Mouse (Mus musculus): ENCODE measurements around the gene Ccdc65. TPM values are rescaled to one million over a fixed set of nuclear protein-coding genes. Genes with fewer than 3 reads are reported as not detected.

Ccdc65 gene
- polyA plus RNA-seq, 1 experiment, result 4.8 TPM

DNA sequence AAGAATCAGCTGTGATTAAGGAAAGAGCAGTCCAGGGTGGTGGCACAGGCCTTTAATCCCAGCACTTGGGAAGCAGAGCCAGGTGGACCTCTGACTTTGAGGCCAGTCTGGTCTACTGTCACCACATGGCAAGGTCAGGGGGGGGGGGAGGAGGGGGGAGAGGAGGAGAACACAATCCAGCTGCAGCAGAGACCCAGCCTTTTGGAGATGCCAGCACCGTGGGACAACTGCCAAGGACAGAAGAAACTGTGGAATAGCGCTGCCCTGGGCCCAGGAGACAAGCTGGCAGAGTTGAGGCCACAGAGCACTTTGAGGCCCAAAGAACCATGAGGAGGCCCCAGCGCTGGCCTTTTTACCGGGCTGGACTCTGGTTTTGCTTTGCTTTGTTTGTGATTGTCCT is 57.9 kb downstream of the Ccdc65 start:
- H3K4me1 ChIP-seq (ENCODE audit: control insufficient read depth, insufficient read depth, low read length), result no peaks in the 10 kb centered on the region
- WGBS, result 33% methylated on average over 4 of the region's 4 CpGs
- DNase-seq, result no peak
- no peak overlapping the region for H3K27ac ChIP-seq (ENCODE audit: insufficient read depth, low read length)
- H3K27me3 ChIP-seq (ENCODE audit: control insufficient read depth, insufficient read depth, low read length), result no peaks in the 10 kb centered on the region
- no peak overlapping the region for H3K4me3 ChIP-seq (replicated peaks; ENCODE audit: insufficient read depth, low read depth, low read length)
- no peak for TF ChIP-seq CTCF (IDR thresholded peaks at IDR 0.05; ENCODE audit: borderline replicate concordance, insufficient read depth, low read depth, low read length)
- no peak for TF ChIP-seq POLR2A (IDR thresholded peaks at IDR 0.05; ENCODE audit: borderline replicate concordance, insufficient read depth, low read length)

DNA sequence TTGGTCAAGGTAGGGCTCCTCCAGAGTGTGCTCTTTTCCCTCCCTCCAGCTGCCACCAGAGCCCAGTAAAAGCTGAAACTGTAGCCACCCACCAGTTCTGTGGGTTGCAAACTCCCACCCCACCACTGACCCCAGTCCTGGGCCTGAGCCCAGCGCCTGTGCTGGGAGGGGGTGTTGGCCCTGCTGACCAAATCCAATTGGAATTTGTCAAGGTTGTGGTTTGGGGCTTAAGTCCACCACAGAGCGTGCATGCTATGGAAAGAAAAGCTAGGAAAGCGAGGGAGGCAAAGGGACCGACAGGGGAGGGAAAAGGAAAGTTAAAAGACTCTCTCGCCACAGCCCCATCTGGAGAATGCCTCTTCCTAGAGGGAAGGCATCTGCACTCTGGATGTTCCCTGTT is 60.3 kb downstream of the Ccdc65 start:
- DNase-seq, result no peak
- Histone ChIP-seq H3K4me3 (replicated peaks; ENCODE audit: insufficient read depth, low read depth, low read length) (no peak overlapping the region), H3K4me1 (ENCODE audit: control insufficient read depth, insufficient read depth, low read length) (no peaks in the 10 kb centered on the region), H3K27ac (ENCODE audit: insufficient read depth, low read length) (no peak overlapping the region), H3K27me3 (ENCODE audit: control insufficient read depth, insufficient read depth, low read length) (no peaks in the 10 kb centered on the region; the same call in 1 of the 2 replicates)
- 24% methylated on average over 5 of the region's 5 CpGs for WGBS
- TF ChIP-seq POLR2A (IDR thresholded peaks at IDR 0.05; ENCODE audit: borderline replicate concordance, insufficient read depth, low read length) (no peak), CTCF (IDR thresholded peaks at IDR 0.05; ENCODE audit: borderline replicate concordance, insufficient read depth, low read depth, low read length) (no peak)

DNA sequence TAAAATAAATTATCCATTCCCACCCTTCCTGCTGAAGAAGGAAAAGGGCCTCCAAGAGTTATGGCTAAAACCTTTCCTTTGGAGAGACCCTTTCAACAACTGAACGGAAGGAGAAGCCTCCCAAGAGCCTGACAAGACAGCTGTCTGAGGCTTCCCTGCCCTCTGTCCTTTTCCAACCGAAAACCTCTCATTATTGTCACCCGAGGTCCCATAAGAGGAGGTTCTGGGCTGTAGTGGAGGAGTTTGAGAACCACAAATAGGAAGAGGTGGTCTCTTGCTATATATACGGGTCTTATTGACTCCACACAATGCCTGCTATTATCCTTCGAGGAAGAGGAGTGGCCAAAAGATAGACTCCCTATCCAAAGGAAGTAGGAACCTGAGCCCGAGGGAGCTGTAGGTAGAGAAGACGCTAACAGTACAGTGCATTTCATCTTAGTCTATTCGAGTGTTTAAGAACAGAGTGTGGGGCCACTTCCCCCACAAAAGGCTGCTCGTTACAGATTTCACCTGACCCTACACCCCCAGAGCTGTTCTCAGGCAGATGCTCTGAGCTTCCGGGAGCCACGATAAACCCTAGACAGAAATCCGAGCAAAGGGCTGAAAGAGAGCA is 63.9 kb downstream of the Ccdc65 start:
- WGBS, result 21% methylated on average over 12 of the region's 12 CpGs
- no peak for DNase-seq
- no peak overlapping the region for H3K27ac ChIP-seq (ENCODE audit: insufficient read depth, low read length)
- no peak overlapping the region for H3K4me3 ChIP-seq (replicated peaks; ENCODE audit: insufficient read depth, low read depth, low read length)
- H3K4me1 ChIP-seq (ENCODE audit: control insufficient read depth, insufficient read depth, low read length), result no peaks in the 10 kb centered on the region
- TF ChIP-seq CTCF (IDR thresholded peaks at IDR 0.05; ENCODE audit: borderline replicate concordance, insufficient read depth, low read depth, low read length), result no peak
- TF ChIP-seq POLR2A (IDR thresholded peaks at IDR 0.05; ENCODE audit: borderline replicate concordance, insufficient read depth, low read length), result no peak
- H3K27me3 ChIP-seq (ENCODE audit: control insufficient read depth, insufficient read depth, low read length), result peaks cover 1% of the 10 kb centered on the region; the same call in 1 of the 2 replicates

DNA sequence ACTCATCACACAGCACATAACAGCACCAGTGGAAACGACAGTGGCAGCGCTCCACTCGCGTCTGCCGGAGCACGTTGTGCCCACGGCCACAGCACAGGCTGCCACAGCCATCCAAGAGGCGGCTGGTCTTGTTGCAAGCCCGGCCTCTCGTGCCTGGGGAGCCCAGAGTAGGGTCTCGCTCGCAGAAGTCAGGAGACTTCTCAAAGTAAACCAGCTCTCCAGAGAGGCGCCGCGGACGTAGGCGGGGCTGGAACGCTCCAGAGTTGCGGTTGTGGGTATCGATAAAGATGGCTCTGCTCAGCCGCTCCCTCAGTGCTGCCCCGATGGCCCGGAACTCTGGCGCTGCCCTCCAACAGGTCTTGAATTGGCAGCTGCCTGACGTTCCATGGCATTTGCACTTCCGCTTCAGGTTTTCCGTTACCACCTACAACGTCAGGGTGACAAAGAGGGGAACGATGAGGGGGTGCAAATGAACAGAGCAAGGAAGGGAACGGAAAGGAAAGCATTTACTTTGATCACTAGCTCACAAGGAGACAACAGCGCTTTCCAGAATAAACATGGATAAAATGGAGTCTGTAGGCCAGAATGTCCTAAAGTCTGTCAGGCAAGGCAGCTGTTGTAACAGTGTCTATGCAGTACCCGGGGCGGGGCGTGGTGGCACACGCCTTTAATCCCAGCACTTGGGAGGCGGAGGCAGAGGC is 64.7 kb downstream of the Ccdc65 start:
- peaks cover 5% of the 10 kb centered on the region; the same call in 1 of the 2 replicates for H3K27me3 ChIP-seq (ENCODE audit: control insufficient read depth, insufficient read depth, low read length)
- DNase-seq, result no peak
- H3K4me1 ChIP-seq (ENCODE audit: control insufficient read depth, insufficient read depth, low read length), result no peaks in the 10 kb centered on the region
- TF ChIP-seq POLR2A (IDR thresholded peaks at IDR 0.05; ENCODE audit: borderline replicate concordance, insufficient read depth, low read length), result no peak
- no peak for TF ChIP-seq CTCF (IDR thresholded peaks at IDR 0.05; ENCODE audit: borderline replicate concordance, insufficient read depth, low read depth, low read length)
- H3K27ac ChIP-seq (ENCODE audit: insufficient read depth, low read length), result no peak overlapping the region
- H3K4me3 ChIP-seq (replicated peaks; ENCODE audit: insufficient read depth, low read depth, low read length), result peak overlapping the region; percentile 1
- 7% methylated on average over 36 of the region's 36 CpGs for WGBS

Other genes with a start within 250 kb of the Ccdc65 start
- gene OR5BS1P, start 238.3 kb upstream of the Ccdc65 start, polyA plus RNA-seq (2012; rRNA removed), result not detected in 2 replicates
- gene Lalba, start 225.5 kb upstream of the Ccdc65 start, polyA plus RNA-seq (2012; rRNA removed), result 0.34 TPM in 1 of 2 replicates, not detected in the other
- gene Olfr279, start 215.8 kb upstream of the Ccdc65 start, polyA plus RNA-seq (2012; rRNA removed), result 0.03 and 0.05 TPM in 2 replicates
- 60.7 and 62.4 TPM in 2 replicates for gene Kansl2, start 173.9 kb upstream of the Ccdc65 start, polyA plus RNA-seq (2012; rRNA removed)
- gene Ccnt1, start 137.3 kb upstream of the Ccdc65 start, polyA plus RNA-seq (2012; rRNA removed), result 24.1 and 24.2 TPM in 2 replicates
- not detected in 2 replicates for gene 4930415O20Rik, start 137.2 kb upstream of the Ccdc65 start, polyA plus RNA-seq (2012; rRNA removed)
- gene Adcy6, start 98.1 kb upstream of the Ccdc65 start, polyA plus RNA-seq (2012; rRNA removed), result 31.1 and 31.3 TPM in 2 replicates
- 65.4 and 69.7 TPM in 2 replicates for gene Cacnb3, start 77.4 kb upstream of the Ccdc65 start, polyA plus RNA-seq (2012; rRNA removed)
- 69.4 and 71.7 TPM in 2 replicates for gene Ddx23, start 45.3 kb upstream of the Ccdc65 start, polyA plus RNA-seq (2012; rRNA removed)
- 42.4 and 47.4 TPM in 2 replicates for gene Rnd1, start 30.7 kb upstream of the Ccdc65 start, polyA plus RNA-seq (2012; rRNA removed)
- gene Fkbp11, start 20.0 kb downstream of the Ccdc65 start, polyA plus RNA-seq (2012; rRNA removed), result 4.1 and 4.7 TPM in 2 replicates
- 202 and 210 TPM in 2 replicates for gene Arf3, start 55.0 kb downstream of the Ccdc65 start, polyA plus RNA-seq (2012; rRNA removed)
- gene Wnt10b, start 69.9 kb downstream of the Ccdc65 start, polyA plus RNA-seq (2012; rRNA removed), result 0.15 and 0.22 TPM in 2 replicates
- gene Wnt1, start 81.7 kb downstream of the Ccdc65 start, polyA plus RNA-seq (2012; rRNA removed), result not detected in 2 replicates
- gene Ddn, start 101.3 kb downstream of the Ccdc65 start, polyA plus RNA-seq (2012; rRNA removed), result 1.0 and 1.3 TPM in 2 replicates
- 90.3 and 93.6 TPM in 2 replicates for gene Prkag1, start 123.3 kb downstream of the Ccdc65 start, polyA plus RNA-seq (2012; rRNA removed)
- gene Kmt2d, start 163.0 kb downstream of the Ccdc65 start, polyA plus RNA-seq (2012; rRNA removed), result 49.9 and 52.6 TPM in 2 replicates
- 18.7 and 19.8 TPM in 2 replicates for gene Rhebl1, start 186.3 kb downstream of the Ccdc65 start, polyA plus RNA-seq (2012; rRNA removed)
- 0.07 and 0.10 TPM in 2 replicates for gene Dhh, start 190.3 kb downstream of the Ccdc65 start, polyA plus RNA-seq (2012; rRNA removed)
- 37.5 and 39.7 TPM in 2 replicates for gene Lmbr1l, start 210.0 kb downstream of the Ccdc65 start, polyA plus RNA-seq (2012; rRNA removed)
- 1,352 and 1,359 TPM in 2 replicates for gene Tuba1b, start 226.4 kb downstream of the Ccdc65 start, polyA plus RNA-seq (2012; rRNA removed)
- gene Gm49450, start 245.3 kb downstream of the Ccdc65 start, polyA plus RNA-seq (2012; rRNA removed), result 0.75 and 2.6 TPM in 2 replicates
- 1,294 and 1,344 TPM in 2 replicates for gene Tuba1a, start 245.5 kb downstream of the Ccdc65 start, polyA plus RNA-seq (2012; rRNA removed)

All from cerebellum, adult 2 months (tissue).